Mouse (Mus musculus) myocyte (in vitro differentiated cells): Measurements from ENCODE around the gene Dpp4.

Experiments used
- CEBPB ChIP-seq: IDR thresholded peaks from 2 replicates; pipeline ENCODE4 v1.6.1; 2011; ENCODE audit warnings: mild to moderate bottlenecking, moderate library complexity; ENCODE audit not compliant: poor library complexity, insufficient read depth, severe bottlenecking
- POLR2A ChIP-seq: IDR thresholded peaks from one replicate; pipeline ENCODE4 v1.6.1; 2011; ENCODE audit warnings: low read depth, mild to moderate bottlenecking, control low read depth, moderate library complexity; ENCODE audit not compliant: insufficient read length
- POLR2AphosphoS2 ChIP-seq: IDR thresholded peaks from one replicate; pipeline ENCODE4 v1.6.1; 2011; ENCODE audit warnings: low read depth, control low read depth; ENCODE audit not compliant: insufficient read length
- REST ChIP-seq: IDR thresholded peaks from one replicate; pipeline ENCODE4 v1.6.1; 2011; ENCODE audit warnings: mild to moderate bottlenecking, control low read depth, moderate library complexity; ENCODE audit not compliant: insufficient read depth, insufficient read length
- TCF12 ChIP-seq: IDR thresholded peaks from one replicate; pipeline ENCODE4 v1.6.1; 2011; ENCODE audit warnings: mild to moderate bottlenecking, control low read depth; ENCODE audit not compliant: poor library complexity, insufficient read depth, severe bottlenecking
- TCF3 ChIP-seq: IDR thresholded peaks from one replicate; pipeline ENCODE4 v1.6.1; 2011; ENCODE audit warnings: low read depth, control low read depth; ENCODE audit not compliant: insufficient read length
- USF1 ChIP-seq: IDR thresholded peaks from one replicate; pipeline ENCODE4 v1.6.1; 2011; ENCODE audit warnings: low read depth, mild to moderate bottlenecking, control low read depth, moderate library complexity

GRCm38 (mm10) chr2:62397661-62398060 lies 14.4 kb downstream of the Dpp4 start:
- TF ChIP-seq POLR2A (no peak), POLR2AphosphoS2 (no peak), USF1 (no peak), CEBPB (no peak), TCF3 (no peak), REST (no peak), TCF12 (no peak)
